Mouse (Mus musculus) hindbrain, embryonic 15.5 days (tissue): Measurements from ENCODE around the gene Btbd3. TPM values are rescaled to one million over a fixed set of nuclear protein-coding genes. Genes with fewer than 3 reads are reported as not detected.
"Not testable (repeated sequence)": the region's sequence is repeated elsewhere in the genome, so short reads cannot be mapped to it uniquely, and the experiment has no call there.

Source experiments
- ATAC-seq: fragments of 200-750 bp; cut with Nextera tagmentation; 2 replicates; pipeline ENCODE4 v1.8.0; 2017; ENCODE audit warnings: low read depth, moderate number of reproducible peaks, moderate TSS enrichment; ENCODE audit not compliant: low FRiP score
- H3K27ac ChIP-seq: fragments of 300-500 bp; sonication (generic); replicated peaks from 2 replicates; pipeline ENCODE4 v1.5.1; 2015; ENCODE audit warnings: mild to moderate bottlenecking, inconsistent platforms
- H3K27me3 ChIP-seq: fragments of 300-500 bp; sonication (generic); 2 replicates; pipeline ENCODE4 v1.6.1; 2015; ENCODE audit warnings: control low read depth, inconsistent platforms
- H3K36me3 ChIP-seq: fragments of 300-500 bp; sonication (generic); 2 replicates; pipeline ENCODE4 v1.6.1; 2015; ENCODE audit warnings: control low read depth, inconsistent platforms
- H3K4me1 ChIP-seq: fragments of 300-500 bp; sonication (generic); replicated peaks from 2 replicates; pipeline ENCODE4 v1.6.1; 2015; ENCODE audit warnings: control low read depth, inconsistent platforms
- H3K4me2 ChIP-seq: fragments of 300-500 bp; sonication (generic); 2 replicates; pipeline ENCODE4 v1.6.1; 2015; ENCODE audit warnings: moderate library complexity, mild to moderate bottlenecking, inconsistent platforms
- H3K4me3 ChIP-seq: fragments of 300-500 bp; sonication (generic); 2 replicates; pipeline ENCODE4 v1.5.1; 2015; ENCODE audit warnings: mild to moderate bottlenecking, inconsistent platforms
- H3K9ac ChIP-seq: fragments of 300-500 bp; sonication (generic); 2 replicates; pipeline ENCODE4 v1.6.1; 2015; ENCODE audit warnings: inconsistent platforms
- H3K9me3 ChIP-seq: fragments of 300-500 bp; sonication (generic); 2 replicates; pipeline ENCODE4 v1.6.1; 2016; ENCODE audit warnings: control low read depth, inconsistent platforms
- WGBS: fragments of 180-500 bp; shearing (Covaris S2); methylation state at CpG from one replicate; pipeline ENCODE4 v1.1.7; 2015; 5-methylcytosine and 5-hydroxymethylcytosine counted together
- polyA plus RNA-seq: library from polyadenylated mRNA; unstranded; fragments of >200 nt; fragmentation: Nextera tagmentation; extraction: Ambion mirVana; gene quantifications from 2 replicates; pipeline ENCODE4 v1.2.1, GENCODE M21; 2015

Btbd3 gene
- polyA plus RNA-seq, 1 experiment from 2014 or later, result 36.7 TPM

GRCm38 (mm10) chr2:138334198-138334597 is 77.8 kb downstream of the Btbd3 start:
- H3K36me3 ChIP-seq, H3K4me1 ChIP-seq, H3K27ac ChIP-seq, ATAC-seq, H3K9ac ChIP-seq, H3K9me3 ChIP-seq, H3K4me3 ChIP-seq, H3K4me2 ChIP-seq, H3K27me3 ChIP-seq: not testable (repeated sequence)
- WGBS, result 85% methylated on average over 2 of the region's 2 CpGs

DNA sequence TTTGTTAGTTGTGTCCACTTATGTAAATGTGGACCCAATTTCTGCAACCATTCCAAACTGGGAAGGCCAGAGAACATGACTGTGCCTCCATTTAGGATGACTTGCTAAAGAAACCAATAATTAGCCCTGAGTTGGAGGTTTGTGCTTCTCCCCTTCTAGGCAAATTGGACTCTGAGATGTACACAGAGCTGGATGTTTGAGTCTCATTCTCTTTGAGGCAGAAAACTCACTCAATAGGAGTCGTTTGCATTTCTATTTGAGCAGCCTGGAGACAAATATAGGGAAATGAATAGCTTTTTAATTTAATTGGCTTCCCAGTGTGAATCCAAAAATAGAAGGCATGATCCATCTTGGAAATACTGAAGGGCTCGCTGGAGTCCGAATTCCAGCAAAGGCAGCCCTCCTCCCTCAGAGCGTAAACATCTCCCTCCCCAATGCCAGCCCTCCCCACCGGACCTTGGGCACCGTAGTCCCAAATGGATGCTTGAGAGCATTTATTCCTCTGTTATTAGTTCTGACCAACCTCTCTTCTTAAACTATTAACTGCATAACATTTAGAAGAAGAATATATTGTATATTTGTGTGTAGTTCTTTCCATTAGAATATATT is 81.6 kb downstream of the Btbd3 start:
- no peak overlapping the region for H3K9ac ChIP-seq
- ATAC-seq, result no peak
- 45% methylated on average over 6 of the region's 6 CpGs for WGBS

DNA sequence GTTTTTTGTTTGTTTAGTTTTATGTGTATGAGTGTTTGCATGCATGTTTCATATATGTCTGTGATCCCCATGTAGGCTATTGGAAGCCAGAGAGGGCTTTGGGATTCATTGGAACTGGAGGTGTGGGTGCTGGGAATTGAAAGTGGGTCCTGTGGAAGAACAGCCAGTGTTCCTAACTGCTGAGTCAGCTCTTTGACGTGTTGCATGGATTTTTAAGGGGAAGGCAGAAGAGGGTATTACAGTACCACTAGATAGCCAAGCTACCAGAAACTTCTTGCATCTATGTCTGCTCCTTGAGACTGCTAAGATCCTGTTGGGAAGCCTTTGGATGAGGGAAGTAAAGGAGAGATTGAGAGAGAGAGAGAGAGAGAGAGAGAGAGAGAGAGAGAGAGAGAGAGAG is 82.2 kb downstream of the Btbd3 start:
- Histone ChIP-seq H3K36me3 (no peaks in the 10 kb centered on the region), H3K27me3 (no peaks in the 10 kb centered on the region), H3K9ac (no peak overlapping the region), H3K9me3 (no peaks in the 10 kb centered on the region), H3K4me3 (no peak overlapping the region), H3K4me1 (0 out of 2 replicates have a peak, but pooled peaks cover 4% of the 10 kb centered on the region), H3K4me2 (no peak overlapping the region), H3K27ac (no peak overlapping the region)
- WGBS, result 62% methylated on average over 1 of the region's 1 CpGs
- no peak for ATAC-seq

More for the DNA sequence above, 81.6 kb downstream of the Btbd3 start:
- Histone ChIP-seq H3K27ac (no peak overlapping the region), H3K4me3 (no peak overlapping the region), H3K4me2 (no peak overlapping the region), H3K4me1 (0 out of 2 replicates have a peak, but pooled peaks cover 4% of the 10 kb centered on the region), H3K9me3 (no peaks in the 10 kb centered on the region), H3K36me3 (no peaks in the 10 kb centered on the region), H3K27me3 (no peaks in the 10 kb centered on the region)

DNA sequence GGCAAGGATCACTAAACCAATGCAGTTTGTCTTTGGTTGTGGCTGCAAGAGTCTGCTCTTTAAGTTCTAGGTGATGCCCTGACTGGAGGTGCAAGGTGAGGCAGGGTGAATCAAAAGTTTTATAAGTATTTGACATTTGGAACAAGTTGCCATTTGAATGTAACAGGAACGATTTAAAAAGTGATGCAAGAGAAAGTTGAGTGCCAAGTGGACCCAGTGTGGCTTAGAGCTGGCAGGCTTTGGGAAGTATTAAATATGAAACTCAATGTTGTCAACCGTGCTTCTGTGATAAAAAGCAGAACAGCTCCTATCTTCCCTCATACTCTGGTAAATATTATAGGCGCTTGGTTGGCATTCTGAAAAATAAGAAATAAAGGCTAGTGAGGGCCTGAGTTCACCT is 99.0 kb downstream of the Btbd3 start:
- Histone ChIP-seq H3K4me2 (no peak overlapping the region), H3K9me3 (no peaks in the 10 kb centered on the region), H3K9ac (no peak overlapping the region), H3K27me3 (no peaks in the 10 kb centered on the region), H3K27ac (no peak overlapping the region), H3K4me3 (no peak overlapping the region), H3K4me1 (no peaks in the 10 kb centered on the region), H3K36me3 (no peaks in the 10 kb centered on the region)
- ATAC-seq, result no peak
- 96% methylated on average over 3 of the region's 3 CpGs for WGBS

DNA sequence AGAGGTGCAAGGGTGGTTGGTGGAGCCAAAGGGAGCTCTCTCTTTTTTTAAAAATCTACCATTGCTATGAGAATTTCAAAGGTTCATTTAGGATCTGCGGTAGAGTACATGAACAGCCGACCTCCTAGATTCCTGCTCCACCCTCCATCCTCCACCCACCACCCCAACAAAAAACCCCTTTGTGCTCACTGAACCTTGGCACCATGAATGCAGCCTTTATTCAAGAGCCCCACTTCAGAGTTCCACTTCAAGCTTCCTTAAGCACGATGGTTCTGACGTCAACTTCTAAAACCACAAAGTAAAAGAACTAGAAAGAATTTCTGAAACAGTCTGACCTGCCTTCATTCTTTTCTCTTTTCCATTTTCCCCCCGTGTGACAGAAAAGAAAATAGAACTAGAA is 106.1 kb downstream of the Btbd3 start:
- no peak overlapping the region for H3K27ac ChIP-seq
- H3K9me3 ChIP-seq, result no peaks in the 10 kb centered on the region
- no peak for ATAC-seq
- no peaks in the 10 kb centered on the region for H3K4me1 ChIP-seq
- no peak overlapping the region for H3K4me3 ChIP-seq
- no peaks in the 10 kb centered on the region for H3K27me3 ChIP-seq
- no peak overlapping the region for H3K9ac ChIP-seq
- no peak overlapping the region for H3K4me2 ChIP-seq
- no peaks in the 10 kb centered on the region for H3K36me3 ChIP-seq
- 37% methylated on average over 5 of the region's 5 CpGs for WGBS

- no peaks in the 10 kb centered on the region for H3K27me3 ChIP-seq
- no peaks in the 10 kb centered on the region for H3K9me3 ChIP-seq
- H3K4me2 ChIP-seq, result no peak overlapping the region
- no peak overlapping the region for H3K4me3 ChIP-seq
- no peaks in the 10 kb centered on the region for H3K36me3 ChIP-seq
- H3K27ac ChIP-seq, result no peak overlapping the region
- 88% methylated on average over 4 of the region's 4 CpGs for WGBS
- H3K9ac ChIP-seq, result no peak overlapping the region
- ATAC-seq, result no peak
- no peaks in the 10 kb centered on the region for H3K4me1 ChIP-seq
These were observed 109.0 kb downstream of the Btbd3 start for GRCm38 (mm10) chr2:138365391-138365790.

- no peaks in the 10 kb centered on the region for H3K36me3 ChIP-seq
- WGBS, result 89% methylated on average over 5 of the region's 5 CpGs
- no peaks in the 10 kb centered on the region for H3K9me3 ChIP-seq
- ATAC-seq, result no peak
- H3K4me3 ChIP-seq, result no peak overlapping the region
- H3K27me3 ChIP-seq, result no peaks in the 10 kb centered on the region
- no peaks in the 10 kb centered on the region for H3K4me1 ChIP-seq
- no peak overlapping the region for H3K27ac ChIP-seq
- no peak overlapping the region for H3K4me2 ChIP-seq
- no peak overlapping the region for H3K9ac ChIP-seq
These were observed 118.2 kb downstream of the Btbd3 start for GRCm38 (mm10) chr2:138374556-138374955.

GRCm38 (mm10) chr2:138378855-138379254 is 122.5 kb downstream of the Btbd3 start:
- no peak for ATAC-seq
- no peaks in the 10 kb centered on the region for H3K4me1 ChIP-seq
- H3K4me3 ChIP-seq, result no peak overlapping the region
- no peaks in the 10 kb centered on the region for H3K27me3 ChIP-seq
- H3K9ac ChIP-seq, result no peak overlapping the region
- H3K27ac ChIP-seq, result no peak overlapping the region
- no peaks in the 10 kb centered on the region for H3K36me3 ChIP-seq
- no peaks in the 10 kb centered on the region for H3K9me3 ChIP-seq
- H3K4me2 ChIP-seq, result no peak overlapping the region

- ATAC-seq, result no peak
- H3K27ac ChIP-seq, result no peak overlapping the region
- H3K27me3 ChIP-seq, result no peaks in the 10 kb centered on the region
- H3K36me3 ChIP-seq, result no peaks in the 10 kb centered on the region
- H3K4me1 ChIP-seq, result no peaks in the 10 kb centered on the region
- H3K9me3 ChIP-seq, result no peaks in the 10 kb centered on the region
- 81% methylated on average over 2 of the region's 2 CpGs for WGBS
- no peak overlapping the region for H3K9ac ChIP-seq
- H3K4me3 ChIP-seq, result no peak overlapping the region
- H3K4me2 ChIP-seq, result no peak overlapping the region
These were observed 128.4 kb downstream of the Btbd3 start for GRCm38 (mm10) chr2:138384762-138385161.

- WGBS, result 71% methylated on average over 1 of the region's 1 CpGs
- H3K4me1 ChIP-seq, result no peaks in the 10 kb centered on the region
- H3K9me3 ChIP-seq, result no peaks in the 10 kb centered on the region
- ATAC-seq, result no peak
- no peak overlapping the region for H3K4me2 ChIP-seq
- no peaks in the 10 kb centered on the region for H3K36me3 ChIP-seq
- no peak overlapping the region for H3K9ac ChIP-seq
- H3K27me3 ChIP-seq, result no peaks in the 10 kb centered on the region
- no peak overlapping the region for H3K4me3 ChIP-seq
- H3K27ac ChIP-seq, result no peak overlapping the region
These were observed 132.2 kb downstream of the Btbd3 start for GRCm38 (mm10) chr2:138388591-138388990.

DNA sequence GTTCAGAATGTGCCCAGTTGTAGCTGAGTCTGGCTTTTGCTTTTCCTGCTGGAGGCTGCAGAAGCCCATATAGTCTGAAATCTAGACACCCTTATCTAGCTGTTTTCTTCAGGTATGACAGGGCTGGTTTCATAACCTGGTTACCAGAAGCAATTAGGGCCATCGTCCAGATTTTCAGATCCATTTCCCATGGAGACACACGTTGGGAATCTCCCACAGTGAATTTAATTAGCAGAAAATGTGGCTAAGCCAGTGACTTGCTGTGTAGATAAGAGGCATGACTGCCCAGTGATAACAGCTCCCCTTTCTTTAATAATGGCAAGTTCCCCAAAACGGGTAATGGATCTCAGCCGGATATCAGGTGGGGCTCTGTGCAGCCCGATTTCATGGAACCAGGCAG is 146.7 kb downstream of the Btbd3 start:
- Histone ChIP-seq H3K27ac (no peak overlapping the region), H3K9me3 (no peaks in the 10 kb centered on the region), H3K36me3 (no peaks in the 10 kb centered on the region), H3K9ac (no peak overlapping the region), H3K4me1 (peaks cover 3% of the 10 kb centered on the region; the same call in 1 of the 2 replicates), H3K4me3 (no peak overlapping the region), H3K27me3 (no peaks in the 10 kb centered on the region), H3K4me2 (no peak overlapping the region)
- ATAC-seq, result no peak
- WGBS, result 36% methylated on average over 5 of the region's 5 CpGs

DNA sequence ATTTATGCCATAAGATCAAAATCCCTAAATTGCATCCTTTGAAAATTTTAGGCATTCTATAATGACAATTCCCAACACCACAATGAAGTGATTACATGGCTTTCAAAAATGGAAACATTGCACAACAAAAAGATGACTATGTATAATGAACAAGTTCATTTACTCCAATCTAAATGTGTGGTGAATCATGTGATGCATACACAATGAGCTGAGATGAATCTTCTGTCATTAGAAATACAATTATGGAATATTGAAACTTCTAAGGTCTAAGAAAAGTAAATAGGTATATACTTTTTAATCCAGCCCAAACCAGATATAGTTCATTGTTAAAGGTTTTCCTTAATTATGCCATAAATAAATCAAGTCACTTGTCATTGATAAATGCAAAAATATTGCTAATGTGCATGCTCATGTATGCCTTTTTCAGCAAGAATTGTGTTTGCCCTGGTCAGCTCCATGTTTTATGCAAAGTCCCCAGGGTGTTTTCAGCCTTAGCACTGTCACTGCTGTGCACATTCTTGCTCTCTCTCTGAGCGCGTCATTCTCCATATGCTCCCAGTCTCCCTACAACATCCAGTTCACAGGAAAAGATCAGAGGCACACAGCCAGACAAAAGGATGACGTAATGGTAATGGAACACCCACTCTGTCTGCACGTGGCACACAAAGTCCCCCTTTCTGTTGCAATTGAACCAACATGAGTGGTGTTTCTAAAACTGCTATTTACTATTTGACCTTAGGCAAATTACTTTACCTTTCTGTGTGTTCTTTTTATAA is 149.6 kb downstream of the Btbd3 start:
- no peaks in the 10 kb centered on the region for H3K27me3 ChIP-seq
- peak; percentile 90 for ATAC-seq
- peaks cover 3% of the 10 kb centered on the region; the same call in 1 of the 2 replicates for H3K4me1 ChIP-seq
- H3K36me3 ChIP-seq, result no peaks in the 10 kb centered on the region
- no peaks in the 10 kb centered on the region for H3K9me3 ChIP-seq
- H3K9ac ChIP-seq, result no peak overlapping the region
- 0 out of 2 replicates have a peak overlapping the region, but pooled peaks have one; percentile 49 for H3K27ac ChIP-seq
- no peak overlapping the region for H3K4me3 ChIP-seq
- WGBS, result 3% methylated on average over 4 of the region's 4 CpGs
- H3K4me2 ChIP-seq, result no peak overlapping the region
